Mouse (Mus musculus) hindbrain, embryonic 16.5 days (tissue): ENCODE results near the gene Slc11a1. TPM values are rescaled to one million over a fixed set of nuclear protein-coding genes. Genes with fewer than 3 reads are reported as not detected.
"Not testable (repeated sequence)": the region's sequence is repeated elsewhere in the genome, so short reads cannot be mapped to it uniquely, and the experiment has no call there.

Source experiments
- ATAC-seq: fragments of 200-750 bp; cut with Nextera tagmentation; 2 replicates; pipeline ENCODE4 v1.8.0; 2017; ENCODE audit warnings: moderate TSS enrichment, moderate library complexity
- H3K27ac ChIP-seq: fragments of 300-500 bp; sonication (generic); 2 replicates; pipeline ENCODE4 v1.5.1; 2014; ENCODE audit warnings: low read depth, mild to moderate bottlenecking, control low read depth, low read length, moderate library complexity
- H3K27me3 ChIP-seq: fragments of 300-500 bp; sonication (generic); replicated peaks from 2 replicates; pipeline ENCODE4 v1.6.1; 2014; ENCODE audit warnings: low read length; ENCODE audit not compliant: control insufficient read depth, insufficient read depth
- H3K36me3 ChIP-seq: fragments of 300-500 bp; sonication (generic); 2 replicates; pipeline ENCODE4 v1.6.1; 2014; ENCODE audit warnings: mild to moderate bottlenecking, low read length, moderate library complexity, mixed read lengths; ENCODE audit not compliant: control insufficient read depth, insufficient read depth
- H3K4me1 ChIP-seq: fragments of 300-500 bp; sonication (generic); 2 replicates; pipeline ENCODE4 v1.6.1; 2014; ENCODE audit warnings: low read depth, low read length; ENCODE audit not compliant: control insufficient read depth, insufficient read depth
- H3K4me2 ChIP-seq: fragments of 300-500 bp; sonication (generic); 2 replicates; pipeline ENCODE4 v1.6.1; 2014; ENCODE audit warnings: mild to moderate bottlenecking, low read length, control low read depth, moderate library complexity
- H3K4me3 ChIP-seq: fragments of 300-500 bp; sonication (generic); 2 replicates; pipeline ENCODE4 v1.5.1; 2014; ENCODE audit warnings: mild to moderate bottlenecking, low read length, control low read depth, moderate library complexity
- H3K9ac ChIP-seq: fragments of 300-500 bp; sonication (generic); 2 replicates; pipeline ENCODE4 v1.6.1; 2014; ENCODE audit warnings: low read depth, mild to moderate bottlenecking, control low read depth, low read length, moderate library complexity
- H3K9me3 ChIP-seq: fragments of 300-500 bp; sonication (generic); 2 replicates; pipeline ENCODE4 v1.6.1; 2014; ENCODE audit warnings: mild to moderate bottlenecking, low read length, moderate library complexity; ENCODE audit not compliant: control insufficient read depth
- WGBS: fragments of 180-500 bp; shearing (Covaris S2); extraction: QIAGEN DNeasy Blood & Tissue Kit; methylation state at CpG from one replicate; pipeline ENCODE4 v1.1.7; 2014; 5-methylcytosine and 5-hydroxymethylcytosine counted together
- polyA plus RNA-seq: library from polyadenylated mRNA; unstranded; fragments of >200 nt; fragmentation: Nextera tagmentation; extraction: Ambion mirVana; gene quantifications from 2 replicates; pipeline ENCODE4 v1.2.1, GENCODE M21; 2015

Slc11a1 gene
- polyA plus RNA-seq, 1 experiment from 2014 or later = 2.6 TPM

GRCm38 (mm10) chr1:74337241-74337771, 37.7 kb upstream of the Slc11a1 start:
- 0 out of 2 replicates have a peak overlapping the region, but pooled peaks have one; percentile 5 for H3K9ac ChIP-seq
- no peak overlapping the region for H3K4me2 ChIP-seq
- no peaks in the 10 kb centered on the region for H3K36me3 ChIP-seq
- no peak for ATAC-seq
- H3K4me3 ChIP-seq = no peak overlapping the region
- no peak overlapping the region for H3K27ac ChIP-seq
- no peaks in the 10 kb centered on the region for H3K9me3 ChIP-seq
- 66% methylated on average over 3 of the region's 3 CpGs for WGBS
- no peaks in the 10 kb centered on the region for H3K27me3 ChIP-seq
- peaks cover 8% of the 10 kb centered on the region for H3K4me1 ChIP-seq

- H3K27ac ChIP-seq = no peak overlapping the region
- no peak overlapping the region for H3K4me3 ChIP-seq
- H3K9me3 ChIP-seq = no peaks in the 10 kb centered on the region
- 89% methylated on average over 5 of the region's 5 CpGs for WGBS
- H3K27me3 ChIP-seq = no peaks in the 10 kb centered on the region
- peaks cover 9% of the 10 kb centered on the region for H3K4me1 ChIP-seq
- no peak for ATAC-seq
- no peak overlapping the region for H3K9ac ChIP-seq
- H3K36me3 ChIP-seq = no peaks in the 10 kb centered on the region
- no peak overlapping the region for H3K4me2 ChIP-seq
Measured at GRCm38 (mm10) chr1:74338013-74338412, 37.0 kb upstream of the Slc11a1 start.

GRCm38 (mm10) chr1:74338626-74339025, 36.4 kb upstream of the Slc11a1 start:
- Histone ChIP-seq H3K27ac (no peak overlapping the region), H3K9ac (no peak overlapping the region), H3K4me2 (no peak overlapping the region), H3K27me3 (no peaks in the 10 kb centered on the region), H3K4me3 (no peak overlapping the region), H3K36me3 (no peaks in the 10 kb centered on the region), H3K9me3 (no peaks in the 10 kb centered on the region), H3K4me1 (peaks cover 3% of the 10 kb centered on the region)
- WGBS = 83% methylated on average over 4 of the region's 4 CpGs
- no peak for ATAC-seq

GRCm38 (mm10) chr1:74339917-74340316, 35.1 kb upstream of the Slc11a1 start:
- Histone ChIP-seq H3K27me3 (no peaks in the 10 kb centered on the region), H3K9ac (no peak overlapping the region), H3K27ac (no peak overlapping the region), H3K9me3 (no peaks in the 10 kb centered on the region), H3K4me1 (peaks cover 3% of the 10 kb centered on the region; the same call in 1 of the 2 replicates), H3K4me2 (no peak overlapping the region), H3K4me3 (no peak overlapping the region), H3K36me3 (no peaks in the 10 kb centered on the region)
- WGBS = 89% methylated on average over 9 of the region's 9 CpGs
- ATAC-seq = no peak

GRCm38 (mm10) chr1:74340361-74340764, 34.6 kb upstream of the Slc11a1 start:
- Histone ChIP-seq H3K9me3 (no peaks in the 10 kb centered on the region), H3K4me1 (peaks cover 3% of the 10 kb centered on the region; the same call in 1 of the 2 replicates), H3K36me3 (no peaks in the 10 kb centered on the region), H3K27ac (no peak overlapping the region), H3K4me2 (no peak overlapping the region), H3K9ac (no peak overlapping the region), H3K4me3 (no peak overlapping the region), H3K27me3 (no peaks in the 10 kb centered on the region)
- WGBS = 71% methylated on average over 6 of the region's 6 CpGs
- peak; percentile 39; the same call in 1 of the 2 replicates for ATAC-seq

- H3K9ac ChIP-seq, H3K4me1 ChIP-seq, H3K4me2 ChIP-seq, H3K36me3 ChIP-seq, H3K27me3 ChIP-seq, H3K27ac ChIP-seq, H3K4me3 ChIP-seq, ATAC-seq, H3K9me3 ChIP-seq: not testable (repeated sequence)
- 91% methylated on average over 4 of the region's 4 CpGs for WGBS
Measured at GRCm38 (mm10) chr1:74340992-74341391, 34.0 kb upstream of the Slc11a1 start.

- ATAC-seq = no peak
- no peak overlapping the region for H3K4me3 ChIP-seq
- no peaks in the 10 kb centered on the region for H3K9me3 ChIP-seq
- H3K36me3 ChIP-seq = no peaks in the 10 kb centered on the region
- H3K27ac ChIP-seq = no peak overlapping the region
- H3K9ac ChIP-seq = no peak overlapping the region
- no peak overlapping the region for H3K4me2 ChIP-seq
- H3K27me3 ChIP-seq = no peaks in the 10 kb centered on the region
- H3K4me1 ChIP-seq = peaks cover 3% of the 10 kb centered on the region; the same call in 1 of the 2 replicates
- WGBS = 91% methylated on average over 7 of the region's 7 CpGs
Measured at GRCm38 (mm10) chr1:74341898-74342297, 33.1 kb upstream of the Slc11a1 start.

GRCm38 (mm10) chr1:74342308-74342707, 32.7 kb upstream of the Slc11a1 start:
- H3K4me1 ChIP-seq = peaks cover 3% of the 10 kb centered on the region; the same call in 1 of the 2 replicates
- no peak overlapping the region for H3K27ac ChIP-seq
- no peak overlapping the region for H3K4me3 ChIP-seq
- no peaks in the 10 kb centered on the region for H3K36me3 ChIP-seq
- no peak for ATAC-seq
- WGBS = 100% methylated on average over 1 of the region's 1 CpGs
- no peaks in the 10 kb centered on the region for H3K27me3 ChIP-seq
- H3K9me3 ChIP-seq = no peaks in the 10 kb centered on the region
- no peak overlapping the region for H3K4me2 ChIP-seq
- H3K9ac ChIP-seq = no peak overlapping the region

GRCm38 (mm10) chr1:74343161-74343560, 31.8 kb upstream of the Slc11a1 start:
- H3K4me3 ChIP-seq = no peak overlapping the region
- no peak overlapping the region for H3K27ac ChIP-seq
- no peaks in the 10 kb centered on the region for H3K27me3 ChIP-seq
- peaks cover 3% of the 10 kb centered on the region; the same call in 1 of the 2 replicates for H3K4me1 ChIP-seq
- H3K9ac ChIP-seq = no peak overlapping the region
- ATAC-seq = no peak
- no peaks in the 10 kb centered on the region for H3K9me3 ChIP-seq
- no peaks in the 10 kb centered on the region for H3K36me3 ChIP-seq
- H3K4me2 ChIP-seq = no peak overlapping the region
- 42% methylated on average over 5 of the region's 5 CpGs for WGBS
